Mouse (Mus musculus): ENCODE measurements around the gene Ntrk2.

GRCm38 (mm10) chr13:58801291-58801690 is 5.1 kb upstream of the Ntrk2 start:
- TF ChIP-seq CTCF (IDR thresholded peaks at IDR 0.05; ENCODE audit: low read depth) (no peak), EP300 (IDR thresholded peaks at IDR 0.05; ENCODE audit: low read depth) (no peak)
